Mouse (Mus musculus): ENCODE results near the gene Uhrf1. TPM values are rescaled to one million over a fixed set of nuclear protein-coding genes. Genes with fewer than 3 reads are reported as not detected.

Gene Uhrf1
- polyA plus RNA-seq, 2 experiments = 93.9 to 105 TPM

GRCm38 (mm10) chr17:56262645-56263094 is 40.5 kb upstream of the Uhrf1 start:
- Histone ChIP-seq H3K9ac (ENCODE audit: low read depth, low read length, severe bottlenecking) (0 out of 2 replicates have a peak overlapping the region, but pooled peaks have one; percentile 12), H3K27ac (replicated peaks; ENCODE audit: low read depth, low read length) (no peak overlapping the region)
- WGBS = 87% methylated on average over 3 of the region's 3 CpGs

DNA sequence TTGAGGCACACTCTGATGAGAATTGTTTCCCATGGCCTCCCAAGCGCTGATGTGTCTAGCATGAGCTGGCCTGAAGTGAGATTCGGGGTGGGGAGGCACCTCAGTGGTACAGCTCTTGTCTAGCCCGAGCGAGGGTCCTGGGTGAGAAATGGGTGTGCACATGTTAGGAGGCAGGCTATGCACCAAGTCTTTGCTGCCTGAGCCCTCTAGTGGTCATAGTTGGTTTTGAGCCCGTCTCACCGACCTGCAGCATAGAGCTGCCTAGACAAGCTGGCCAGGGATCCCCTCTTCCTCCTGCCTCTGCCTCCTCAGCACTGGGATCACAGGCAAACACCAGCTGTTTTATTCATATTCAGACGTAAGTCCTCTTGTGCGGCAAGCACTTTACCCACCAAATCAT is 39.1 kb upstream of the Uhrf1 start:
- ATAC-seq (ENCODE audit: low FRiP score, low read depth) = peak; percentile 44; the same call in 1 of the 2 replicates
- Histone ChIP-seq H3K36me3 (ENCODE audit: control insufficient read depth, insufficient read depth, low read length) (peaks cover 39% of the 10 kb centered on the region), H3K9ac (ENCODE audit: low read depth, low read length, severe bottlenecking) (no peak overlapping the region), H3K4me1 (ENCODE audit: control insufficient read depth, insufficient read depth, low read length) (no peaks in the 10 kb centered on the region; the same call in 1 of the 2 replicates), H3K4me3 (replicated peaks; ENCODE audit: low read length) (no peak overlapping the region), H3K9me3 (ENCODE audit: control insufficient read depth, low read length) (no peaks in the 10 kb centered on the region), H3K4me2 (replicated peaks; ENCODE audit: low read depth, low read length, severe bottlenecking) (no peak overlapping the region), H3K27me3 (ENCODE audit: control insufficient read depth, insufficient read depth, low read length) (no peaks in the 10 kb centered on the region), H3K27ac (replicated peaks; ENCODE audit: low read depth, low read length) (no peak overlapping the region)
- TF ChIP-seq POLR2A (IDR thresholded peaks at IDR 0.05; ENCODE audit: borderline replicate concordance, extremely low read depth, insufficient read depth, insufficient read length) = no peak
- WGBS = 23% methylated on average over 8 of the region's 8 CpGs
- peak; percentile 83 for DNase-seq (ENCODE audit: low spot score)

More at GRCm38 (mm10) chr17:56262645-56263094, 40.5 kb upstream of the Uhrf1 start:
- ATAC-seq (ENCODE audit: low FRiP score, low read depth) = no peak
- Histone ChIP-seq H3K27me3 (ENCODE audit: control insufficient read depth, insufficient read depth, low read length) (no peaks in the 10 kb centered on the region), H3K36me3 (ENCODE audit: control insufficient read depth, insufficient read depth, low read length) (peaks cover 47% of the 10 kb centered on the region), H3K9me3 (ENCODE audit: control insufficient read depth, low read length) (no peaks in the 10 kb centered on the region), H3K4me3 (replicated peaks; ENCODE audit: low read length) (no peak overlapping the region), H3K4me2 (replicated peaks; ENCODE audit: low read depth, low read length, severe bottlenecking) (no peak overlapping the region), H3K4me1 (ENCODE audit: control insufficient read depth, insufficient read depth, low read length) (peaks cover 8% of the 10 kb centered on the region; the same call in 1 of the 2 replicates)
- no peak for DNase-seq (ENCODE audit: low spot score)
- no peak for TF ChIP-seq POLR2A (IDR thresholded peaks at IDR 0.05; ENCODE audit: borderline replicate concordance, extremely low read depth, insufficient read depth, insufficient read length)

DNA sequence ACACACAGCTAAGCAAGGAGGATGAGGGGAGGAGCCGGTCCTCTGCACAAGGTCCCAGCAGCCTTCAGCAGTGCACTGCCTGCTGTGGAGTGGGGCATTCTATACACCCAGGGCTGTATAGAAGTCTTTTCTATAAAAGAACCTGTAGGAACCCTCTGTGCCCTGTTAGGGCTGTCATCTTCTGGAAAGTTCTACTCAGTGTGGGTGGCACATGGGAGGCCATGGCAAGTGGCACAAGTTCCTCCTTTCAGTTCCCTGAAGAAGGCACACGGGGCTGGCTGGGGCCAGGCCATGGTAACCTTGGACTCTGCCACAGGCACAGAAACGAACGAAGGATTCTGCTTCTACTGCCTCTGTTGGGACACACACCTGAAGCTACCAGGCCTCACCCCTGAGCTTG is 38.1 kb upstream of the Uhrf1 start:
- Histone ChIP-seq H3K4me3 (replicated peaks; ENCODE audit: low read length) (no peak overlapping the region), H3K4me2 (replicated peaks; ENCODE audit: low read depth, low read length, severe bottlenecking) (no peak overlapping the region), H3K27ac (replicated peaks; ENCODE audit: low read depth, low read length) (no peak overlapping the region), H3K9ac (ENCODE audit: low read depth, low read length, severe bottlenecking) (no peak overlapping the region), H3K27me3 (ENCODE audit: control insufficient read depth, insufficient read depth, low read length) (no peaks in the 10 kb centered on the region), H3K36me3 (ENCODE audit: control insufficient read depth, insufficient read depth, low read length) (peaks cover 29% of the 10 kb centered on the region), H3K9me3 (ENCODE audit: control insufficient read depth, low read length) (no peaks in the 10 kb centered on the region), H3K4me1 (ENCODE audit: control insufficient read depth, insufficient read depth, low read length) (no peaks in the 10 kb centered on the region; the same call in none of the 2 replicates)
- 87% methylated on average over 4 of the region's 4 CpGs for WGBS
- no peak for DNase-seq (ENCODE audit: low spot score)
- ATAC-seq (ENCODE audit: low FRiP score, low read depth) = no peak
- no peak for TF ChIP-seq POLR2A (IDR thresholded peaks at IDR 0.05; ENCODE audit: borderline replicate concordance, extremely low read depth, insufficient read depth, insufficient read length)

GRCm38 (mm10) chr17:56265869-56266268 is 37.3 kb upstream of the Uhrf1 start:
- no peak for ATAC-seq (ENCODE audit: low FRiP score, low read depth)
- H3K9me3 ChIP-seq (ENCODE audit: control insufficient read depth, low read length) = no peaks in the 10 kb centered on the region
- TF ChIP-seq POLR2A (IDR thresholded peaks at IDR 0.05; ENCODE audit: borderline replicate concordance, extremely low read depth, insufficient read depth, insufficient read length) = no peak
- H3K27me3 ChIP-seq (ENCODE audit: control insufficient read depth, insufficient read depth, low read length) = no peaks in the 10 kb centered on the region
- 80% methylated on average over 3 of the region's 3 CpGs for WGBS
- no peak overlapping the region for H3K4me3 ChIP-seq (replicated peaks; ENCODE audit: low read length)
- H3K9ac ChIP-seq (ENCODE audit: low read depth, low read length, severe bottlenecking) = no peak overlapping the region
- H3K27ac ChIP-seq (replicated peaks; ENCODE audit: low read depth, low read length) = no peak overlapping the region
- H3K4me2 ChIP-seq (replicated peaks; ENCODE audit: low read depth, low read length, severe bottlenecking) = no peak overlapping the region
- no peak for DNase-seq (ENCODE audit: low spot score)
- peaks cover 20% of the 10 kb centered on the region for H3K36me3 ChIP-seq (ENCODE audit: control insufficient read depth, insufficient read depth, low read length)
- H3K4me1 ChIP-seq (ENCODE audit: control insufficient read depth, insufficient read depth, low read length) = no peaks in the 10 kb centered on the region; the same call in none of the 2 replicates

- Histone ChIP-seq H3K4me3 (replicated peaks; ENCODE audit: low read length) (no peak overlapping the region), H3K36me3 (ENCODE audit: control insufficient read depth, insufficient read depth, low read length) (peaks cover 19% of the 10 kb centered on the region), H3K4me2 (replicated peaks; ENCODE audit: low read depth, low read length, severe bottlenecking) (no peak overlapping the region), H3K27me3 (ENCODE audit: control insufficient read depth, insufficient read depth, low read length) (no peaks in the 10 kb centered on the region), H3K27ac (replicated peaks; ENCODE audit: low read depth, low read length) (no peak overlapping the region), H3K4me1 (ENCODE audit: control insufficient read depth, insufficient read depth, low read length) (no peaks in the 10 kb centered on the region; the same call in none of the 2 replicates), H3K9ac (ENCODE audit: low read depth, low read length, severe bottlenecking) (no peak overlapping the region), H3K9me3 (ENCODE audit: control insufficient read depth, low read length) (no peaks in the 10 kb centered on the region)
- no peak for DNase-seq (ENCODE audit: low spot score)
- WGBS = 62% methylated on average over 3 of the region's 3 CpGs
- no peak for TF ChIP-seq POLR2A (IDR thresholded peaks at IDR 0.05; ENCODE audit: borderline replicate concordance, extremely low read depth, insufficient read depth, insufficient read length)
- ATAC-seq (ENCODE audit: low FRiP score, low read depth) = no peak
These were observed 36.9 kb upstream of the Uhrf1 start for GRCm38 (mm10) chr17:56266271-56266670.

All from limb, embryonic 14.5 days (tissue).